Mouse (Mus musculus): ENCODE data around the gene Pnpla1.

The Pnpla1 gene

GRCm38 (mm10) chr17:28858205-28858604 lies at the start of gene Pnpla1:
TSS of gene Pnpla1 (plus strand) at chr17:28858411.
- 43% methylated on average over 12 of the region's 12 CpGs for WGBS

- 93% methylated on average over 8 of the region's 8 CpGs for WGBS
Observed at GRCm38 (mm10) chr17:28808714-28809113, 49.5 kb upstream of the Pnpla1 start.

GRCm38 (mm10) chr17:28809175-28809831 lies 48.9 kb upstream of the Pnpla1 start:
- 98% methylated on average over 10 of the region's 10 CpGs for WGBS

GRCm38 (mm10) chr17:28812345-28812744 lies 45.9 kb upstream of the Pnpla1 start:
- 95% methylated on average over 10 of the region's 10 CpGs for WGBS

GRCm38 (mm10) chr17:28814529-28815097 lies 43.6 kb upstream of the Pnpla1 start:
- 94% methylated on average over 18 of the region's 18 CpGs for WGBS

GRCm38 (mm10) chr17:28815384-28816004 lies 42.7 kb upstream of the Pnpla1 start:
- 75% methylated on average over 10 of the region's 10 CpGs for WGBS

- WGBS, result 95% methylated on average over 10 of the region's 10 CpGs
Observed at GRCm38 (mm10) chr17:28816326-28816725, 41.9 kb upstream of the Pnpla1 start.

GRCm38 (mm10) chr17:28816875-28817811 lies 41.1 kb upstream of the Pnpla1 start:
- 95% methylated on average over 25 of the region's 25 CpGs for WGBS

GRCm38 (mm10) chr17:28820189-28820588 lies 38.0 kb upstream of the Pnpla1 start:
- WGBS, result 50% methylated on average over 2 of the region's 2 CpGs

- WGBS, result 75% methylated on average over 13 of the region's 13 CpGs
Observed at GRCm38 (mm10) chr17:28823004-28823745, 35.0 kb upstream of the Pnpla1 start.

GRCm38 (mm10) chr17:28823749-28824148 lies 34.5 kb upstream of the Pnpla1 start:
- WGBS, result 77% methylated on average over 11 of the region's 11 CpGs

GRCm38 (mm10) chr17:28824896-28825295 lies 33.3 kb upstream of the Pnpla1 start:
- WGBS, result 52% methylated on average over 6 of the region's 6 CpGs

- WGBS, result 67% methylated on average over 6 of the region's 6 CpGs
Observed at GRCm38 (mm10) chr17:28825359-28826041, 32.7 kb upstream of the Pnpla1 start.

GRCm38 (mm10) chr17:28827665-28828231 lies 30.5 kb upstream of the Pnpla1 start:
- 72% methylated on average over 8 of the region's 8 CpGs for WGBS

- WGBS, result 81% methylated on average over 14 of the region's 14 CpGs
Observed at GRCm38 (mm10) chr17:28829120-28829519, 29.1 kb upstream of the Pnpla1 start.

GRCm38 (mm10) chr17:28831065-28831464 lies 27.1 kb upstream of the Pnpla1 start:
- 69% methylated on average over 8 of the region's 8 CpGs for WGBS

GRCm38 (mm10) chr17:28832040-28832439 lies 26.2 kb upstream of the Pnpla1 start:
- WGBS, result 84% methylated on average over 9 of the region's 9 CpGs

- 93% methylated on average over 3 of the region's 3 CpGs for WGBS
Observed at GRCm38 (mm10) chr17:28832875-28833274, 25.3 kb upstream of the Pnpla1 start.

GRCm38 (mm10) chr17:28834676-28835075 lies 23.5 kb upstream of the Pnpla1 start:
- WGBS, result 83% methylated on average over 10 of the region's 10 CpGs

- 94% methylated on average over 7 of the region's 7 CpGs for WGBS
Observed at GRCm38 (mm10) chr17:28837840-28838239, 20.4 kb upstream of the Pnpla1 start.

Data from cerebral cortex, adult 2 months (tissue).